Mouse (Mus musculus): ENCODE results near the gene Duxf3. TPM values are rescaled to one million over a fixed set of nuclear protein-coding genes. Genes with fewer than 3 reads are reported as not detected.
"Not testable (repeated sequence)": the region's sequence is repeated elsewhere in the genome, so short reads cannot be mapped to it uniquely, and the experiment has no call there.

Duxf3 gene
- polyA plus RNA-seq, 1 experiment, result not detected

- peak overlapping the region; percentile 23 for H3ac ChIP-seq (ENCODE audit: control insufficient read depth, insufficient read length)
- H3K79me2 ChIP-seq (ENCODE audit: control insufficient read depth, insufficient read depth), result no peaks in the 10 kb centered on the region
- no peaks in the 10 kb centered on the region for H3K27me3 ChIP-seq (ENCODE audit: control insufficient read depth, insufficient read depth, insufficient read length)
- H3K4me3 ChIP-seq, result peak overlapping the region; percentile 55
- H3K36me3 ChIP-seq (ENCODE audit: control insufficient read depth, insufficient read depth), result peaks cover 4% of the 10 kb centered on the region
- TF ChIP-seq SRF (IDR thresholded peaks at IDR 0.05; ENCODE audit: control insufficient read depth, insufficient read length, low read depth) (no peak), USF1 (IDR thresholded peaks at IDR 0.05; ENCODE audit: low read depth) (peak; percentile 63)
- peak overlapping the region; percentile 93 for H3K4me2 ChIP-seq (ENCODE audit: low read depth)
Observed at GRCm38 (mm10) chr10:58254635-58255175, 22.2 kb upstream of the Duxf3 start.

GRCm38 (mm10) chr10:58249535-58249934 lies 17.1 kb upstream of the Duxf3 start:
- Histone ChIP-seq H3K36me3 (ENCODE audit: control insufficient read depth, insufficient read depth) (no peaks in the 10 kb centered on the region), H3ac (ENCODE audit: control insufficient read depth, insufficient read length) (no peak overlapping the region), H3K79me2 (ENCODE audit: control insufficient read depth, insufficient read depth) (no peaks in the 10 kb centered on the region), H3K27me3 (ENCODE audit: control insufficient read depth, insufficient read depth, insufficient read length) (no peaks in the 10 kb centered on the region), H3K4me3 (no peak overlapping the region), H3K4me2 (ENCODE audit: low read depth) (no peak overlapping the region)
- TF ChIP-seq SRF (IDR thresholded peaks at IDR 0.05; ENCODE audit: control insufficient read depth, insufficient read length, low read depth) (no peak), E2F4 (IDR thresholded peaks at IDR 0.05; ENCODE audit: insufficient read depth) (no peak), USF1 (IDR thresholded peaks at IDR 0.05; ENCODE audit: low read depth) (no peak), CEBPB (IDR thresholded peaks at IDR 0.05; ENCODE audit: insufficient read depth, poor library complexity, severe bottlenecking) (no peak), TCF3 (IDR thresholded peaks at IDR 0.05; ENCODE audit: insufficient read length, low read depth) (no peak), TCF12 (IDR thresholded peaks at IDR 0.05; ENCODE audit: insufficient read depth, poor library complexity, severe bottlenecking) (no peak), MAX (IDR thresholded peaks at IDR 0.05; ENCODE audit: low read depth) (no peak), POLR2AphosphoS2 (IDR thresholded peaks at IDR 0.05; ENCODE audit: insufficient read length, low read depth) (no peak), MYOD1 (IDR thresholded peaks at IDR 0.05; ENCODE audit: control insufficient read depth in 1 of 3, insufficient read length in 2 of 3, low read depth in 2 of 3) (no peak)

GRCm38 (mm10) chr10:58238984-58239740 lies 6.7 kb upstream of the Duxf3 start:
- not testable (repeated sequence) for H3K79me2 ChIP-seq (ENCODE audit: control insufficient read depth, insufficient read depth); H3K4me3 ChIP-seq; H3ac ChIP-seq (ENCODE audit: control insufficient read depth, insufficient read length); H3K36me3 ChIP-seq (ENCODE audit: control insufficient read depth, insufficient read depth); H3K4me2 ChIP-seq (ENCODE audit: low read depth); H3K27me3 ChIP-seq (ENCODE audit: control insufficient read depth, insufficient read depth, insufficient read length)

- Histone ChIP-seq H3K4me3 (no peak within 1 kb of the TSS), H3K4me2 (ENCODE audit: low read depth) (no peak within 1 kb of the TSS), H3K27me3 (ENCODE audit: control insufficient read depth, insufficient read depth, insufficient read length) (peaks cover 6% of the 10 kb centered on the region), H3ac (ENCODE audit: control insufficient read depth, insufficient read length) (no peak within 1 kb of the TSS), H3K36me3 (ENCODE audit: control insufficient read depth, insufficient read depth) (no peaks in the 10 kb centered on the region), H3K79me2 (ENCODE audit: control insufficient read depth, insufficient read depth) (no peaks in the 10 kb centered on the region)
- TF ChIP-seq POLR2A (IDR thresholded peaks at IDR 0.05; ENCODE audit: insufficient read length, low read depth), result no peak
- TF ChIP-seq MYOD1 (IDR thresholded peaks at IDR 0.05; ENCODE audit: control insufficient read depth in 1 of 3, insufficient read length in 2 of 3, low read depth in 2 of 3), result no peak
- no peak for TF ChIP-seq REST (IDR thresholded peaks at IDR 0.05; ENCODE audit: insufficient read depth, insufficient read length)
- TF ChIP-seq MAX (IDR thresholded peaks at IDR 0.05; ENCODE audit: low read depth), result no peak
- TF ChIP-seq E2F4 (IDR thresholded peaks at IDR 0.05; ENCODE audit: insufficient read depth), result no peak
- TF ChIP-seq SRF (IDR thresholded peaks at IDR 0.05; ENCODE audit: control insufficient read depth, insufficient read length, low read depth), result no peak
- TF ChIP-seq POLR2AphosphoS2 (IDR thresholded peaks at IDR 0.05; ENCODE audit: insufficient read length, low read depth), result no peak
- TF ChIP-seq TCF12 (IDR thresholded peaks at IDR 0.05; ENCODE audit: insufficient read depth, poor library complexity, severe bottlenecking), result no peak
- no peak for TF ChIP-seq USF1 (IDR thresholded peaks at IDR 0.05; ENCODE audit: low read depth)
- no peak for TF ChIP-seq TCF3 (IDR thresholded peaks at IDR 0.05; ENCODE audit: insufficient read length, low read depth)
- TF ChIP-seq MYOG (IDR thresholded peaks at IDR 0.05; ENCODE audit: control insufficient read depth in 1 of 3, insufficient read depth in 1 of 3, insufficient read length in 2 of 3, low read depth in 2 of 3), result no peak
- TF ChIP-seq CEBPB (IDR thresholded peaks at IDR 0.05; ENCODE audit: insufficient read depth, poor library complexity, severe bottlenecking), result no peak
Observed at GRCm38 (mm10) chr10:58236613-58237012, 4.1 kb upstream of the Duxf3 start, which contains the start of gene Gm4981. Gm4981 (minus strand) TSS chr10:58236701.

- not testable (repeated sequence) for H3K79me2 ChIP-seq (ENCODE audit: control insufficient read depth, insufficient read depth); H3K4me2 ChIP-seq (ENCODE audit: low read depth); H3K27me3 ChIP-seq (ENCODE audit: control insufficient read depth, insufficient read depth, insufficient read length); H3K4me3 ChIP-seq; H3ac ChIP-seq (ENCODE audit: control insufficient read depth, insufficient read length); H3K36me3 ChIP-seq (ENCODE audit: control insufficient read depth, insufficient read depth)
Observed at GRCm38 (mm10) chr10:58234985-58235384, 2.5 kb upstream of the Duxf3 start.

- H3ac ChIP-seq (ENCODE audit: control insufficient read depth, insufficient read length); H3K4me2 ChIP-seq (ENCODE audit: low read depth); H3K36me3 ChIP-seq (ENCODE audit: control insufficient read depth, insufficient read depth); H3K4me3 ChIP-seq; H3K79me2 ChIP-seq (ENCODE audit: control insufficient read depth, insufficient read depth); H3K27me3 ChIP-seq (ENCODE audit: control insufficient read depth, insufficient read depth, insufficient read length): not testable (repeated sequence)
Observed at GRCm38 (mm10) chr10:58233740-58234121, 1.3 kb upstream of the Duxf3 start.

- not testable (repeated sequence) for H3K4me2 ChIP-seq (ENCODE audit: low read depth); H3K79me2 ChIP-seq (ENCODE audit: control insufficient read depth, insufficient read depth); H3K36me3 ChIP-seq (ENCODE audit: control insufficient read depth, insufficient read depth); H3ac ChIP-seq (ENCODE audit: control insufficient read depth, insufficient read length); H3K4me3 ChIP-seq; H3K27me3 ChIP-seq (ENCODE audit: control insufficient read depth, insufficient read depth, insufficient read length)
Observed at GRCm38 (mm10) chr10:58233054-58233739, 722 bp upstream of the Duxf3 start.
